Mouse (Mus musculus): Measurements from ENCODE around the gene Nr1d1. TPM values are rescaled to one million over a fixed set of nuclear protein-coding genes. Genes with fewer than 3 reads are reported as not detected.

The Nr1d1 gene
- total and polyA plus RNA-seq, 3 experiments, result 2.0 to 5.6 TPM; not detected in 1

GRCm38 (mm10) chr11:98742397-98743291 lies 32.5 kb downstream of the Nr1d1 start (continued):
- TF ChIP-seq POLR2A (IDR thresholded peaks at IDR 0.05; ENCODE audit: control insufficient read depth in 1 of 2, insufficient read depth in 1 of 2, low read depth in 1 of 2, low read length in 2 of 2, poor library complexity in 1 of 2) (0 out of 4 replicates have a peak, but pooled peaks of 1 of the 2 experiments have one; percentile 27), SMC3 (IDR thresholded peaks at IDR 0.05; ENCODE audit: low read depth, low read length) (no peak), CTCF (IDR thresholded peaks at IDR 0.05 in 2 of 3, conservative IDR thresholded peaks at IDR 0.05 in 1 of 3; ENCODE audit: control insufficient read depth in 1 of 3, insufficient read depth in 1 of 3, low read depth in 2 of 3, low read length in 3 of 3, poor library complexity in 1 of 3, severe bottlenecking in 1 of 3) (no peak), CHD1 (IDR thresholded peaks at IDR 0.05; ENCODE audit: low read depth, low read length) (0 out of 2 replicates have a peak, but pooled peaks have one; percentile 55)

DNA sequence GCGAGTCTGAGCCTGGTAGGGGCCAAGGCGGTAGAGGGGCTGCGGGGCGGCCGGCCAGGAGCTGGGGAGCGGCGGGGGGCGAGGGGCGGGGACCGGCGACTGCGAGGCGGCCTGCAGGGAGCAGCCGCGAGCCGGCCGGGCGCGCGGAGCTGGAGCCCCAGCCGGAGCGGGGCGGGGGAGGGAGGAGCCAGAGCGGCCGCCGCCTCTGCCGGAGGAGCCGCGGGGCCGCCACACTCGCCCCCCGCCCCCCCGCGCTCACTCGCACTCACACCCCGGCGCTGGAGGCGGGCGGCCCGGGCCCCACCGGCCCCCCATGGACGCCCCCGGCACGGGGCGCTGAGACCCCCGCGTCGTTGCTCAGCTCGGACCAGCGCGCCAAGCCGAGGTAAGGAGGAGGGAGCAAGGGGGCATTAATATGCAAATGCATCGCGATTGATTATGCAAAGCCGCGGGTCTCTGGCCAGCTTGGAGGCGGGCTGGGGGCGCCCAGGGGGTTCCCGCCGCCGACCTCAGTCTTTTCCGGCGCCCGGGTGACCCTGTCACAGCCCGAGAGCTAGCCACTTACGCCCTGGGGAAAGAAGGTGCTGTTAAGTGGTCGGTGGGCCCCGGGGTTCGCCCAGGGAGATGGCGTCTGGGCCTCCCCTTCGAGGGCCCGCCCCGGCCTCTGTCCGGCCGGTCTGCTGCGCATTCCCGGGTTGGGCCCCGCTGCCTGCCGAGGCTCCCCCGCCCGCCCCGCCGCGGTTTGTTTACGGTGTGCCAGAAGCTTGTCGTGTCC lies 33.3 kb downstream of the Nr1d1 start:
- H3K9me3 ChIP-seq (replicated peaks; ENCODE audit: insufficient read depth, low read length), result no peaks in the 10 kb centered on the region
- H3K79me2 ChIP-seq (ENCODE audit: control insufficient read depth, insufficient read depth, low read length, poor library complexity), result peaks cover 6% of the 10 kb centered on the region; the same call in 1 of the 2 replicates
- H3K4me3 ChIP-seq (ENCODE audit: control insufficient read depth in 1 of 2, insufficient read depth in 1 of 2, low read depth in 2 of 2, low read length in 2 of 2), result peak overlapping the region; percentile 80 to 90
- peaks cover 15 to 38% of the 10 kb centered on the region in 2 experiments for H3K4me1 ChIP-seq (ENCODE audit: control insufficient read depth in 1 of 2, insufficient read depth in 2 of 2, low read length in 2 of 2)
- peak; percentile 80 for DNase-seq (ENCODE audit: low read depth, low spot score)
- H3K27me3 ChIP-seq (ENCODE audit: control insufficient read depth in 1 of 2, insufficient read depth in 2 of 2, low read length in 2 of 2), result no peaks in the 10 kb centered on the region
- H3K27ac ChIP-seq (ENCODE audit: control insufficient read depth, low read depth, low read length), result peak overlapping the region; percentile 89
- H3K9ac ChIP-seq (ENCODE audit: control insufficient read depth, low read depth, low read length, poor library complexity, severe bottlenecking), result peak overlapping the region; percentile 91
- H3K36me3 ChIP-seq (ENCODE audit: control insufficient read depth in 1 of 2, insufficient read depth in 2 of 2, low read length in 2 of 2), result peaks cover 0 to 28% of the 10 kb centered on the region in 2 experiments; a peak in 2 of 4 replicates
- TF ChIP-seq ZNF384 (IDR thresholded peaks at IDR 0.05; ENCODE audit: low read depth, low read length) (no peak), E2F4 (IDR thresholded peaks at IDR 0.05; ENCODE audit: borderline replicate concordance, low read depth, low read length) (no peak), HCFC1 (IDR thresholded peaks at IDR 0.05; ENCODE audit: low read depth, low read length) (0 out of 2 replicates have a peak, but pooled peaks have one; percentile 5), GABPA (IDR thresholded peaks at IDR 0.05; ENCODE audit: low read depth, low read length) (no peak), TAL1 (IDR thresholded peaks at IDR 0.05; ENCODE audit: low read length) (no peak), TCF12 (IDR thresholded peaks at IDR 0.05; ENCODE audit: low read depth, low read length) (no peak), BHLHE40 (IDR thresholded peaks at IDR 0.05; ENCODE audit: borderline replicate concordance, low read depth, low read length) (no peak), GATA1 (IDR thresholded peaks at IDR 0.05; ENCODE audit: low read depth, low read length) (no peak), SMC3 (IDR thresholded peaks at IDR 0.05; ENCODE audit: low read depth, low read length) (peak; percentile 35; the same call in 1 of the 2 replicates), TBP (IDR thresholded peaks at IDR 0.05; ENCODE audit: low read depth, low read length) (no peak), KAT2A (conservative IDR thresholded peaks at IDR 0.05; ENCODE audit: low read depth, low read length) (no peak), MEF2A (IDR thresholded peaks at IDR 0.05; ENCODE audit: extremely low read depth, insufficient replicate concordance, low read depth, low read length, poor library complexity, severe bottlenecking) (no peak), POLR2AphosphoS2 (IDR thresholded peaks at IDR 0.05; ENCODE audit: low read length) (no peak), POLR2AphosphoS5 (IDR thresholded peaks at IDR 0.05; ENCODE audit: borderline replicate concordance, low read depth, low read length) (no peak), JUND (IDR thresholded peaks at IDR 0.05; ENCODE audit: low read depth, low read length) (no peak), RCOR1 (IDR thresholded peaks at IDR 0.05; ENCODE audit: low read depth, low read length) (no peak), CHD1 (IDR thresholded peaks at IDR 0.05; ENCODE audit: low read depth, low read length) (no peak), NELFE (IDR thresholded peaks at IDR 0.05; ENCODE audit: low read depth, low read length) (no peak), ELF1 (IDR thresholded peaks at IDR 0.05; ENCODE audit: low read depth, low read length) (no peak), RAD21 (IDR thresholded peaks at IDR 0.05; ENCODE audit: low read depth, low read length) (peak; percentile 5; the same call in 1 of the 2 replicates), USF1 (IDR thresholded peaks at IDR 0.05; ENCODE audit: low read depth, low read length) (no peak), NRF1 (IDR thresholded peaks at IDR 0.05; ENCODE audit: insufficient read depth, low read depth, low read length, poor library complexity, severe bottlenecking) (no peak), CHD2 (IDR thresholded peaks at IDR 0.05; ENCODE audit: low read length) (no peak), MAZ (IDR thresholded peaks at IDR 0.05; ENCODE audit: low read depth, low read length) (peak; percentile 94), SIN3A (IDR thresholded peaks at IDR 0.05; ENCODE audit: low read length) (no peak), ZMIZ1 (IDR thresholded peaks at IDR 0.05; ENCODE audit: low read depth, low read length) (no peak), USF2 (IDR thresholded peaks at IDR 0.05; ENCODE audit: borderline replicate concordance in 1 of 2, insufficient read depth in 1 of 2, low read depth in 1 of 2, low read length in 2 of 2) (no peak), MXI1 (IDR thresholded peaks at IDR 0.05; ENCODE audit: low read depth, low read length) (no peak; the same call in none of the 2 replicates), MAX (IDR thresholded peaks at IDR 0.05; ENCODE audit: low read length) (no peak)

Data from MEL (cell line).